Comparison of ENCODE assay signal across 19 mouse cellular contexts in the genomic region with DNA sequence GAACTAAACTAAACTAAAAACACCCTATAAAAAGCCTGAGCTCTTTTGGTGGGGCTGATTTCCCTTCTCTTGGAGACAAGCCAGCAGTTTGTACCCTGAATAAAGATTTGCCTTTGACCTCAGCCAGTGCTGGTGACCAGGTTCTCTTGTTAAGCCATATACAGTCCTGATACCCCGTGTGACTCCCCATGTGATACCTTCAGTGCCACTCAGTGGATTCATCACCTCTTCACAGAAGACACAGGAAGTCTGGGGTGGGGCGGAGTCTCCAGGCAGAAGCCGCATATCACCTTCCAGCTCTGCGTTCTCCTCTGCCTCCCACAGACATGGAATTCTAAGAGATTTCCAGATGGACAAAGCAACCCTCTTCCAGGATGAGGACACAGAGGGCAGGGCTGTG. TPM values are rescaled to one million over a fixed set of nuclear protein-coding genes. Genes with fewer than 3 reads are reported as not detected.
DNase-seq lines count a peak whose midpoint lies in the region; ATAC-seq and TF ChIP-seq lines count a peak whose summit lies in the region.
"Had no signal": no experiment of that assay in that cellular context is flagged by ENCODE, and none has a peak within 500 bp of the region (broad histone marks: within the 10 kb centered on the region; RNA-seq: fewer than 3 reads in every experiment).

No protein-coding gene starts in this region.

- no peak overlapping the region for H3K9ac ChIP-seq in neural tube, embryonic 14.5 days (replicated peaks; ENCODE audit: low read depth, low read length)
- H3K9ac ChIP-seq: embryonic facial prominence, embryonic 15.5 days; liver, postnatal 0 days had no signal

- H3K9me3 ChIP-seq in neural tube, embryonic 14.5 days (ENCODE audit: control insufficient read depth, low read length), result no peaks in the 10 kb centered on the region
- H3K9me3 ChIP-seq: embryonic facial prominence, embryonic 15.5 days had no signal

- TF ChIP-seq CTCF in cortical plate, adult 2 months (IDR thresholded peaks at IDR 0.05; ENCODE audit: extremely low read depth, insufficient read depth, low read length), result no peak

- TF ChIP-seq POLR2A in cortical plate, adult 2 months (IDR thresholded peaks at IDR 0.05; ENCODE audit: extremely low read depth, insufficient read depth, low read length), result 0 out of 2 replicates have a peak, but pooled peaks have one; percentile 25

- no peak overlapping the region for H3K4me2 ChIP-seq in neural tube, embryonic 14.5 days (ENCODE audit: low read depth, low read length)
- H3K4me2 ChIP-seq: embryonic facial prominence, embryonic 15.5 days had no signal

- H3K27ac ChIP-seq in cortical plate, adult 2 months (ENCODE audit: insufficient read depth, low read length), result peak overlapping the region; percentile 97
- peak overlapping the region; percentile 80 for H3K27ac ChIP-seq in neural tube, embryonic 14.5 days (ENCODE audit: low read depth, low read length)
- H3K27ac ChIP-seq: embryonic facial prominence, embryonic 15.5 days had no signal

- H3K36me3 ChIP-seq in neural tube, embryonic 14.5 days (ENCODE audit: control insufficient read depth, insufficient read depth, low read length), result no peaks in the 10 kb centered on the region
- H3K36me3 ChIP-seq: embryonic facial prominence, embryonic 15.5 days had no signal

- no peak overlapping the region for H3K4me3 ChIP-seq in cortical plate, adult 2 months (ENCODE audit: insufficient read depth, low read length)
- no peak overlapping the region for H3K4me3 ChIP-seq in neural tube, embryonic 14.5 days (ENCODE audit: low read depth, low read length)
- H3K4me3 ChIP-seq: embryonic facial prominence, embryonic 15.5 days had no signal

- DNase-seq in cerebellum, adult 9-11 months, result peak; percentile 61
- DNase-seq in cerebellum, postnatal 4 days (ENCODE audit: low spot score in 2 of 2), result no peak
- peak; percentile 77 for DNase-seq in layer of hippocampus, adult 9-11 months
- no peak for DNase-seq in layer of hippocampus, adult 8-10 months (ENCODE audit: low spot score in 2 of 2)
- DNase-seq in adrenal gland, adult (ENCODE audit: inconsistent age in 2 of 2, low spot score in 1 of 2), result no peak
- no peak for DNase-seq in adrenal gland, postnatal 36 days
- DNase-seq: kidney, adult 18-20 months; liver, postnatal 0 days; retina, postnatal 1 day; thymus, adult 2 months had no signal

- 69% methylated on average over 4 of the region's 4 CpGs for WGBS in neural tube, embryonic 14.5 days

- ATAC-seq in neural tube, embryonic 14.5 days (ENCODE audit: low read depth), result no peak
- ATAC-seq: activated CD4-positive, CD25-positive, alpha-beta regulatory T cell, adult 4 months; hindbrain, postnatal 0 days; liver, postnatal 0 days had no signal

- H3K27me3 ChIP-seq in neural tube, embryonic 14.5 days (ENCODE audit: control insufficient read depth, insufficient read depth, low read length), result no peaks in the 10 kb centered on the region
- H3K27me3 ChIP-seq: embryonic facial prominence, embryonic 15.5 days had no signal

- H3K4me1 ChIP-seq in cortical plate, adult 2 months (ENCODE audit: control insufficient read depth, insufficient read depth, low read length), result peaks cover 25% of the 10 kb centered on the region
- peaks cover 14% of the 10 kb centered on the region for H3K4me1 ChIP-seq in neural tube, embryonic 14.5 days (ENCODE audit: control insufficient read depth, insufficient read depth, low read length)

RNA-seq across cellular contexts. Expression of a gene that starts 47.4 kb away (rescaled TPM):
- not detected for total RNA-seq in layer of hippocampus, adult 8-10 months (2022)
- polyA plus RNA-seq in cortical plate, adult 2 months (2012; rRNA removed), result 0.08 TPM in 1 of 2 replicates, not detected in the other
- polyA plus RNA-seq in neural tube, embryonic 14.5 days (2014; fragmentation: Nextera tagmentation; extraction: Ambion mirVana), result 2.2 and 2.8 TPM in 2 replicates
- not detected for total RNA-seq in adrenal gland, postnatal 36 days (2021)
- total RNA-seq: gastrocnemius, adult 18-20 months; heart, adult 8-10 months had no signal
- polyA plus RNA-seq: activated CD4-positive, CD25-positive, alpha-beta regulatory T cell, adult 4 months; embryonic facial prominence, embryonic 15.5 days; heart, postnatal 0 days; limb, embryonic 14.5 days; liver, postnatal 0 days had no signal

Comparison
In these comparisons a context has a peak if more than half of its experiments do, and no peak if none do; other contexts are left out.
1. DNase-seq: peak in cerebellum, adult 9-11 months (single experiment) and layer of hippocampus, adult 9-11 months (single experiment); none in cerebellum, postnatal 4 days (0 of 2), layer of hippocampus, adult 8-10 months (0 of 2), adrenal gland, adult (0 of 2) and adrenal gland, postnatal 36 days (0 of 2).